Mouse (Mus musculus): ENCODE results near the gene Ifih1.

Ifih1 gene

GRCm38 (mm10) chr2:62548104-62548503 lies 98.0 kb downstream of the Ifih1 start:
- no peak for DNase-seq (ENCODE audit: low read depth)

Measured in c-Kit-positive CD71-negative TER-119-negative erythroid progenitor cells, embryonic 14.5 days (primary cell).